Mouse (Mus musculus) layer of hippocampus, adult 9-11 months (tissue): ENCODE results near the gene Calb2.

Source experiments
- DNase-seq: peaks from one replicate; pipeline ENCODE4 v3.0.0; 2022

Calb2 gene

GRCm38 (mm10) chr8:110168046-110168445 is at the start of gene Calb2:
Gene Calb2 (minus strand): TSS chr8:110168210.
- peak; percentile 64 for DNase-seq

GRCm38 (mm10) chr8:110217681-110218131 is 49.7 kb upstream of the Calb2 start:
- peak; percentile 100 for DNase-seq

GRCm38 (mm10) chr8:110217198-110217597 is 49.2 kb upstream of the Calb2 start:
- peak; percentile 23 for DNase-seq

GRCm38 (mm10) chr8:110216253-110216652 is 48.2 kb upstream of the Calb2 start:
- DNase-seq = no peak

GRCm38 (mm10) chr8:110215365-110215764 is 47.4 kb upstream of the Calb2 start, which contains the start of gene Cmtr2:
Gene Cmtr2 (plus strand): TSS chr8:110215665.
- DNase-seq = no peak

- no peak for DNase-seq
Observed at GRCm38 (mm10) chr8:110201806-110202205, 33.8 kb upstream of the Calb2 start.

GRCm38 (mm10) chr8:110196678-110197077 is 28.7 kb upstream of the Calb2 start:
- no peak for DNase-seq

GRCm38 (mm10) chr8:110188961-110189750 is 21.1 kb upstream of the Calb2 start:
- no peak for DNase-seq

- no peak for DNase-seq
Observed at GRCm38 (mm10) chr8:110185538-110185937, 17.5 kb upstream of the Calb2 start.

- DNase-seq = no peak
Observed at GRCm38 (mm10) chr8:110183748-110184147, 15.7 kb upstream of the Calb2 start.

GRCm38 (mm10) chr8:110182735-110183367 is 14.8 kb upstream of the Calb2 start:
- peak; percentile 6 for DNase-seq

GRCm38 (mm10) chr8:110177359-110178155 is 9.5 kb upstream of the Calb2 start:
- peak; percentile 35 for DNase-seq

- no peak for DNase-seq
Observed at GRCm38 (mm10) chr8:110174826-110175225, 6.8 kb upstream of the Calb2 start.

- no peak for DNase-seq
Observed at GRCm38 (mm10) chr8:110172161-110172560, 4.2 kb upstream of the Calb2 start.

GRCm38 (mm10) chr8:110166270-110166669 is 1.7 kb downstream of the Calb2 start:
- no peak for DNase-seq

GRCm38 (mm10) chr8:110162007-110162406 is 6.0 kb downstream of the Calb2 start:
- DNase-seq = no peak

GRCm38 (mm10) chr8:110152951-110153350 is 15.1 kb downstream of the Calb2 start:
- no peak for DNase-seq

- peak; percentile 25 for DNase-seq
Observed at GRCm38 (mm10) chr8:110145538-110145937, 22.5 kb downstream of the Calb2 start.

- no peak for DNase-seq
Observed at GRCm38 (mm10) chr8:110140770-110141169, 27.2 kb downstream of the Calb2 start.

- no peak for DNase-seq
Observed at GRCm38 (mm10) chr8:110140156-110140555, 27.9 kb downstream of the Calb2 start.

GRCm38 (mm10) chr8:110135515-110135914 is 32.5 kb downstream of the Calb2 start:
- DNase-seq = no peak

GRCm38 (mm10) chr8:110134236-110134635 is 33.8 kb downstream of the Calb2 start:
- no peak for DNase-seq

- DNase-seq = peak; percentile 60
Observed at GRCm38 (mm10) chr8:110130537-110130936, 37.5 kb downstream of the Calb2 start.
